Mouse (Mus musculus) fibroblast of lung, adult 2 months (primary cell): ENCODE measurements around the gene Gmnn.
A peak's percentile ranks its signal among the peaks of the same experiment; 100 is the strongest.
"Not testable (repeated sequence)": the region's sequence is repeated elsewhere in the genome, so short reads cannot be mapped to it uniquely, and the experiment has no call there.

ENCODE experiments used
- DNase-seq: peaks from one replicate; pipeline ENCODE4 v3.0.0-alpha.2; 2011; ENCODE audit warnings: low read depth

The Gmnn gene

GRCm38 (mm10) chr13:24761403-24762227 is at the start of gene Gmnn:
TSS of gene Gmnn (minus strand) at chr13:24761923.
- DNase-seq = peak; percentile 63

GRCm38 (mm10) chr13:24806079-24806478 is 44.4 kb upstream of the Gmnn start:
- no peak for DNase-seq

- DNase-seq = no peak
These were observed 41.5 kb upstream of the Gmnn start for GRCm38 (mm10) chr13:24803196-24803595.

GRCm38 (mm10) chr13:24802131-24802691 is 40.5 kb upstream of the Gmnn start:
- DNase-seq = no peak

GRCm38 (mm10) chr13:24801308-24801921 is 39.7 kb upstream of the Gmnn start, which contains the start of gene BC005537:
TSS of gene BC005537 (plus strand) at chr13:24801657.
- DNase-seq = no peak

GRCm38 (mm10) chr13:24800674-24801307 is 39.1 kb upstream of the Gmnn start:
- DNase-seq = peak; percentile 78

- peak; percentile 30 for DNase-seq
These were observed 38.4 kb upstream of the Gmnn start for GRCm38 (mm10) chr13:24799925-24800673.

- no peak for DNase-seq
These were observed 37.7 kb upstream of the Gmnn start for GRCm38 (mm10) chr13:24799378-24799777.

- no peak for DNase-seq
These were observed 37.0 kb upstream of the Gmnn start for GRCm38 (mm10) chr13:24798686-24799085.

- peak; percentile 63 for DNase-seq
These were observed 30.8 kb upstream of the Gmnn start for GRCm38 (mm10) chr13:24792411-24793045.

- DNase-seq = peak; percentile 42
These were observed 29.6 kb upstream of the Gmnn start for GRCm38 (mm10) chr13:24791349-24791748.

GRCm38 (mm10) chr13:24787477-24787876 is 25.8 kb upstream of the Gmnn start:
- no peak for DNase-seq

- DNase-seq = no peak
These were observed 24.3 kb upstream of the Gmnn start for GRCm38 (mm10) chr13:24786014-24786490.

GRCm38 (mm10) chr13:24781916-24782315 is 20.2 kb upstream of the Gmnn start:
- DNase-seq = no peak

GRCm38 (mm10) chr13:24778706-24779380 is 17.1 kb upstream of the Gmnn start:
- DNase-seq = no peak

- DNase-seq = no peak
These were observed 16.3 kb upstream of the Gmnn start for GRCm38 (mm10) chr13:24778026-24778425.

- DNase-seq = no peak
These were observed 14.6 kb upstream of the Gmnn start for GRCm38 (mm10) chr13:24776146-24776844.

GRCm38 (mm10) chr13:24771482-24771881 is 9.8 kb upstream of the Gmnn start:
- not testable (repeated sequence) for DNase-seq

GRCm38 (mm10) chr13:24767809-24768208 is 6.1 kb upstream of the Gmnn start:
- DNase-seq = not testable (repeated sequence)

GRCm38 (mm10) chr13:24762254-24762653 is 531 bp upstream of the Gmnn start:
- DNase-seq = no peak
